Mouse (Mus musculus): ENCODE data around the gene A530016L24Rik. TPM values are rescaled to one million over a fixed set of nuclear protein-coding genes. Genes with fewer than 3 reads are reported as not detected.

A530016L24Rik gene
- polyA plus RNA-seq, 1 experiment from 2014 or later, result not detected

GRCm38 (mm10) chr12:112467387-112467786 is 21.9 kb upstream of the A530016L24Rik start:
- no peaks in the 10 kb centered on the region for H3K4me1 ChIP-seq (ENCODE audit: insufficient read depth)
- DNase-seq (no peak), ATAC-seq (ENCODE audit: insufficient read depth) (no peak)
- 79% methylated on average over 10 of the region's 10 CpGs for WGBS
- no peak for TF ChIP-seq CTCF (IDR thresholded peaks at IDR 0.05; ENCODE audit: low read depth)
- H3K4me2 ChIP-seq, result no peak overlapping the region
- no peak overlapping the region for H3K4me3 ChIP-seq (ENCODE audit: low read depth, low read length)
- H3K27me3 ChIP-seq (ENCODE audit: insufficient read depth, low read length), result no peaks in the 10 kb centered on the region; the same call in 1 of the 2 replicates
- H3K9me3 ChIP-seq (ENCODE audit: low read depth, low read length), result no peaks in the 10 kb centered on the region
- H3K9ac ChIP-seq, result no peak overlapping the region
- H3K36me3 ChIP-seq (ENCODE audit: insufficient read depth), result no peaks in the 10 kb centered on the region
- no peak overlapping the region for H3K27ac ChIP-seq (ENCODE audit: low read depth)

GRCm38 (mm10) chr12:112469393-112469792 is 19.9 kb upstream of the A530016L24Rik start:
- TF ChIP-seq CTCF (IDR thresholded peaks at IDR 0.05; ENCODE audit: low read depth), result no peak
- no peak overlapping the region for H3K27ac ChIP-seq (ENCODE audit: low read depth)
- H3K9ac ChIP-seq, result no peak overlapping the region
- H3K4me3 ChIP-seq (ENCODE audit: low read depth, low read length), result no peak overlapping the region
- H3K9me3 ChIP-seq (ENCODE audit: low read depth, low read length), result no peaks in the 10 kb centered on the region
- no peak overlapping the region for H3K4me2 ChIP-seq
- WGBS, result 84% methylated on average over 7 of the region's 7 CpGs
- no peak for DNase-seq
- no peak for ATAC-seq (ENCODE audit: insufficient read depth)
- no peaks in the 10 kb centered on the region for H3K36me3 ChIP-seq (ENCODE audit: insufficient read depth)
- H3K27me3 ChIP-seq (ENCODE audit: insufficient read depth, low read length), result peaks cover 5% of the 10 kb centered on the region
- H3K4me1 ChIP-seq (ENCODE audit: insufficient read depth), result no peaks in the 10 kb centered on the region

- no peak overlapping the region for H3K9ac ChIP-seq
- peaks cover 7% of the 10 kb centered on the region for H3K27me3 ChIP-seq (ENCODE audit: insufficient read depth, low read length)
- H3K4me1 ChIP-seq (ENCODE audit: insufficient read depth), result no peaks in the 10 kb centered on the region
- 67% methylated on average over 5 of the region's 5 CpGs for WGBS
- DNase-seq (no peak), ATAC-seq (ENCODE audit: insufficient read depth) (no peak)
- no peaks in the 10 kb centered on the region for H3K9me3 ChIP-seq (ENCODE audit: low read depth, low read length)
- TF ChIP-seq CTCF (IDR thresholded peaks at IDR 0.05; ENCODE audit: low read depth), result no peak
- no peak overlapping the region for H3K4me3 ChIP-seq (ENCODE audit: low read depth, low read length)
- no peaks in the 10 kb centered on the region for H3K36me3 ChIP-seq (ENCODE audit: insufficient read depth)
- no peak overlapping the region for H3K27ac ChIP-seq (ENCODE audit: low read depth)
- H3K4me2 ChIP-seq, result no peak overlapping the region
These were observed 19.0 kb upstream of the A530016L24Rik start for GRCm38 (mm10) chr12:112470216-112470615.

- DNase-seq (peak; percentile 92), ATAC-seq (ENCODE audit: insufficient read depth) (peak; percentile 85)
- Histone ChIP-seq H3K4me1 (ENCODE audit: insufficient read depth) (no peaks in the 10 kb centered on the region), H3K27me3 (ENCODE audit: insufficient read depth, low read length) (peaks cover 7% of the 10 kb centered on the region), H3K9ac (no peak overlapping the region), H3K9me3 (ENCODE audit: low read depth, low read length) (no peaks in the 10 kb centered on the region), H3K4me3 (ENCODE audit: low read depth, low read length) (no peak overlapping the region), H3K27ac (ENCODE audit: low read depth) (no peak overlapping the region), H3K4me2 (no peak overlapping the region), H3K36me3 (ENCODE audit: insufficient read depth) (no peaks in the 10 kb centered on the region)
- 17% methylated on average over 9 of the region's 9 CpGs for whole genome bisulfite sequencing
- peak; percentile 99 for TF ChIP-seq CTCF (IDR thresholded peaks at IDR 0.05; ENCODE audit: low read depth)
These were observed 15.5 kb upstream of the A530016L24Rik start for GRCm38 (mm10) chr12:112473777-112474176.

GRCm38 (mm10) chr12:112489535-112489934 is 287 bp downstream of the A530016L24Rik start:
- no peak for TF ChIP-seq CTCF (IDR thresholded peaks at IDR 0.05; ENCODE audit: low read depth)
- no peak for DNase-seq
- Histone ChIP-seq H3K36me3 (ENCODE audit: insufficient read depth) (no peaks in the 10 kb centered on the region), H3K4me2 (no peak overlapping the region), H3K4me1 (ENCODE audit: insufficient read depth) (peaks cover 5% of the 10 kb centered on the region; the same call in 1 of the 2 replicates), H3K9ac (no peak overlapping the region), H3K27ac (ENCODE audit: low read depth) (no peak overlapping the region), H3K4me3 (ENCODE audit: low read depth, low read length) (no peak overlapping the region), H3K27me3 (ENCODE audit: insufficient read depth, low read length) (no peaks in the 10 kb centered on the region), H3K9me3 (ENCODE audit: low read depth, low read length) (no peaks in the 10 kb centered on the region)
- no peak for ATAC-seq (ENCODE audit: insufficient read depth)
- 89% methylated on average over 9 of the region's 9 CpGs for WGBS

GRCm38 (mm10) chr12:112490444-112490939 is 1.2 kb downstream of the A530016L24Rik start:
- H3K36me3 ChIP-seq (ENCODE audit: insufficient read depth), result no peaks in the 10 kb centered on the region
- no peaks in the 10 kb centered on the region for H3K9me3 ChIP-seq (ENCODE audit: low read depth, low read length)
- H3K4me2 ChIP-seq, result no peak overlapping the region
- peaks cover 5% of the 10 kb centered on the region; the same call in 1 of the 2 replicates for H3K4me1 ChIP-seq (ENCODE audit: insufficient read depth)
- H3K4me3 ChIP-seq (ENCODE audit: low read depth, low read length), result no peak overlapping the region
- H3K9ac ChIP-seq, result no peak overlapping the region
- H3K27me3 ChIP-seq (ENCODE audit: insufficient read depth, low read length), result no peaks in the 10 kb centered on the region
- DNase-seq, result peak; percentile 67
- peak overlapping the region; percentile 63; the same call in 1 of the 2 replicates for H3K27ac ChIP-seq (ENCODE audit: low read depth)
- TF ChIP-seq CTCF (IDR thresholded peaks at IDR 0.05; ENCODE audit: low read depth), result peak; percentile 48
- 10% methylated on average over 3 of the region's 3 CpGs for WGBS
- peak; percentile 61; the same call in 1 of the 2 replicates for ATAC-seq (ENCODE audit: insufficient read depth)

- no peak overlapping the region for H3K4me3 ChIP-seq (ENCODE audit: low read depth, low read length)
- H3K27me3 ChIP-seq (ENCODE audit: insufficient read depth, low read length), result no peaks in the 10 kb centered on the region
- no peaks in the 10 kb centered on the region for H3K36me3 ChIP-seq (ENCODE audit: insufficient read depth)
- H3K4me2 ChIP-seq, result no peak overlapping the region
- no peaks in the 10 kb centered on the region for H3K9me3 ChIP-seq (ENCODE audit: low read depth, low read length)
- H3K27ac ChIP-seq (ENCODE audit: low read depth), result no peak overlapping the region
- ATAC-seq (ENCODE audit: insufficient read depth), result no peak
- H3K9ac ChIP-seq, result no peak overlapping the region
- H3K4me1 ChIP-seq (ENCODE audit: insufficient read depth), result no peaks in the 10 kb centered on the region
- DNase-seq, result no peak
- WGBS, result 73% methylated on average over 5 of the region's 5 CpGs
- TF ChIP-seq CTCF (IDR thresholded peaks at IDR 0.05; ENCODE audit: low read depth), result no peak
These were observed 6.9 kb downstream of the A530016L24Rik start for GRCm38 (mm10) chr12:112496136-112496535.

All from lung, embryonic 14.5 days (tissue).